Mouse (Mus musculus) MEL (cell line): Measurements from ENCODE around the gene Slc9c1. TPM values are rescaled to one million over a fixed set of nuclear protein-coding genes. Genes with fewer than 3 reads are reported as not detected.

ENCODE experiments used
- DNase-seq: peaks from one replicate; pipeline ENCODE4 v3.0.0; 2011; ENCODE audit warnings: low read depth, low spot score
- H3K27ac ChIP-seq: 2 replicates; pipeline ENCODE4 v1.5.1; 2012; ENCODE audit warnings: low read depth, mild to moderate bottlenecking, control low read depth, low read length, moderate library complexity; ENCODE audit not compliant: control insufficient read depth
- H3K27me3 ChIP-seq, 2 experiments: fragments of 150-350 bp in 1 of 2; sonication (generic) in 1 of 2; 2 replicates each; pipeline ENCODE4 v1.6.1; 2012; ENCODE audit warnings: low read length in 2 of 2, mild to moderate bottlenecking in 2 of 2, improper control_type of control experiment in 1 of 2, moderate library complexity in 1 of 2; ENCODE audit not compliant: insufficient read depth in 2 of 2, control insufficient read depth in 1 of 2
- H3K36me3 ChIP-seq, 2 experiments: 2 replicates each; pipeline ENCODE4 v1.6.1; 2012 to 2014; ENCODE audit warnings: low read length in 2 of 2, improper control_type of control experiment in 1 of 2, inconsistent platforms in 1 of 2, mild to moderate bottlenecking in 1 of 2; ENCODE audit not compliant: insufficient read depth in 2 of 2, control insufficient read depth in 1 of 2
- H3K4me1 ChIP-seq, 2 experiments: fragments of 150-350 bp in 1 of 2; sonication (generic) in 1 of 2; 2 replicates each; pipeline ENCODE4 v1.6.1; 2012; ENCODE audit warnings: low read length in 2 of 2, improper control_type of control experiment in 1 of 2, mild to moderate bottlenecking in 1 of 2; ENCODE audit not compliant: insufficient read depth in 2 of 2, control insufficient read depth in 1 of 2
- H3K4me3 ChIP-seq, 2 experiments: fragments of 150-350 bp in 1 of 2; sonication (generic) in 1 of 2; 2 replicates each; pipeline ENCODE4 v1.5.1; 2012; ENCODE audit warnings: low read depth in 2 of 2, low read length in 2 of 2, mild to moderate bottlenecking in 2 of 2, moderate library complexity in 2 of 2, control low read depth in 1 of 2, improper control_type of control experiment in 1 of 2; ENCODE audit not compliant: control insufficient read depth in 1 of 2, insufficient read depth in 1 of 2
- H3K79me2 ChIP-seq: 2 replicates; pipeline ENCODE4 v1.6.1; 2012; ENCODE audit warnings: mild to moderate bottlenecking, low read length, moderate library complexity; ENCODE audit not compliant: control insufficient read depth, poor library complexity, insufficient read depth
- H3K9ac ChIP-seq: 2 replicates; pipeline ENCODE4 v1.6.1; 2012; ENCODE audit warnings: low read depth, mild to moderate bottlenecking, control low read depth, low read length, moderate library complexity; ENCODE audit not compliant: control insufficient read depth, poor library complexity, severe bottlenecking
- H3K9me3 ChIP-seq: fragments of 150-350 bp; sonication (generic); replicated peaks from 2 replicates; pipeline ENCODE4 v1.6.1; 2012; ENCODE audit warnings: mild to moderate bottlenecking, low read length, improper control_type of control experiment, moderate library complexity; ENCODE audit not compliant: insufficient read depth
- BHLHE40 ChIP-seq: IDR thresholded peaks from 2 replicates; pipeline ENCODE4 v1.6.1; 2012; ENCODE audit warnings: low read depth, mild to moderate bottlenecking, inconsistent platforms, low read length, improper control_type of control experiment, borderline replicate concordance
- CHD2 ChIP-seq: IDR thresholded peaks from 2 replicates; pipeline ENCODE4 v1.6.1; 2011; ENCODE audit warnings: low read length, improper control_type of control experiment
- CTCF ChIP-seq, 3 experiments: IDR thresholded peaks in 2 of 3; conservative IDR thresholded peaks in 1 of 3; 2 replicates each; pipeline ENCODE4 v1.5.1; 2011 to 2012; ENCODE audit warnings: low read length in 3 of 3, low read depth in 2 of 3, mild to moderate bottlenecking in 2 of 3, improper control_type of control experiment in 1 of 3, inconsistent platforms in 1 of 3, mixed read lengths in 1 of 3, moderate library complexity in 1 of 3; ENCODE audit not compliant: control insufficient read depth in 1 of 3, insufficient read depth in 1 of 3, poor library complexity in 1 of 3, severe bottlenecking in 1 of 3
- E2F4 ChIP-seq: IDR thresholded peaks from 2 replicates; pipeline ENCODE4 v1.6.1; 2011; ENCODE audit warnings: low read depth, low read length, improper control_type of control experiment, borderline replicate concordance
- EP300 ChIP-seq, 2 experiments: IDR thresholded peaks; 2 replicates each; pipeline ENCODE4 v1.6.1; 2011; ENCODE audit warnings: improper control_type of control experiment in 2 of 2, low read length in 2 of 2, low read depth in 1 of 2, mild to moderate bottlenecking in 1 of 2
- ETS1 ChIP-seq: IDR thresholded peaks from 2 replicates; pipeline ENCODE4 v1.6.1; 2012; ENCODE audit warnings: low read depth, mild to moderate bottlenecking, inconsistent platforms, low read length, improper control_type of control experiment, moderate library complexity
- GATA1 ChIP-seq: IDR thresholded peaks from 2 replicates; pipeline ENCODE4 v1.6.1; 2011; ENCODE audit warnings: low read depth, low read length, improper control_type of control experiment
- MAX ChIP-seq: IDR thresholded peaks from 2 replicates; pipeline ENCODE4 v1.6.1; 2011; ENCODE audit warnings: low read length, improper control_type of control experiment
- MAZ ChIP-seq: IDR thresholded peaks from 2 replicates; pipeline ENCODE4 v1.6.1; 2012; ENCODE audit warnings: low read depth, mild to moderate bottlenecking, inconsistent platforms, low read length, improper control_type of control experiment
- MEF2A ChIP-seq: IDR thresholded peaks from 2 replicates; pipeline ENCODE4 v1.6.1; 2014; ENCODE audit warnings: low read depth, mild to moderate bottlenecking, inconsistent platforms, low read length, improper control_type of control experiment; ENCODE audit not compliant: poor library complexity, insufficient replicate concordance, severe bottlenecking; ENCODE audit errors: extremely low read depth
- MYC ChIP-seq: IDR thresholded peaks from 2 replicates; pipeline ENCODE4 v1.6.1; 2011; ENCODE audit warnings: low read depth, mild to moderate bottlenecking, low read length, improper control_type of control experiment, moderate library complexity
- NRF1 ChIP-seq: IDR thresholded peaks from 2 replicates; pipeline ENCODE4 v1.6.1; 2014; ENCODE audit warnings: low read depth, mild to moderate bottlenecking, inconsistent platforms, low read length, improper control_type of control experiment, moderate library complexity; ENCODE audit not compliant: poor library complexity, insufficient read depth, severe bottlenecking
- POLR2AphosphoS2 ChIP-seq: IDR thresholded peaks from 2 replicates; pipeline ENCODE4 v1.6.1; 2011; ENCODE audit warnings: low read length, improper control_type of control experiment
- POLR2AphosphoS5 ChIP-seq: IDR thresholded peaks from 2 replicates; pipeline ENCODE4 v1.6.1; 2012; ENCODE audit warnings: low read depth, borderline replicate concordance, mild to moderate bottlenecking, inconsistent platforms, low read length, moderate library complexity, mixed read lengths
- RAD21 ChIP-seq: IDR thresholded peaks from 2 replicates; pipeline ENCODE4 v1.6.1; 2011; ENCODE audit warnings: mild to moderate bottlenecking, low read depth, low read length, improper control_type of control experiment
- RCOR1 ChIP-seq: IDR thresholded peaks from 2 replicates; pipeline ENCODE4 v1.6.1; 2012; ENCODE audit warnings: low read depth, mild to moderate bottlenecking, inconsistent platforms, low read length, improper control_type of control experiment
- SIN3A ChIP-seq: IDR thresholded peaks from 2 replicates; pipeline ENCODE4 v1.6.1; 2012; ENCODE audit warnings: low read length, improper control_type of control experiment, inconsistent platforms
- TBP ChIP-seq: IDR thresholded peaks from 2 replicates; pipeline ENCODE4 v1.8.0; 2011; ENCODE audit warnings: low read depth, low read length, improper control_type of control experiment
- TCF12 ChIP-seq: IDR thresholded peaks from 2 replicates; pipeline ENCODE4 v1.6.1; 2014; ENCODE audit warnings: low read depth, mild to moderate bottlenecking, inconsistent platforms, low read length, improper control_type of control experiment, moderate library complexity
- UBTF ChIP-seq: IDR thresholded peaks from 2 replicates; pipeline ENCODE4 v1.6.1; 2012; ENCODE audit warnings: low read depth, mild to moderate bottlenecking, inconsistent platforms, low read length, improper control_type of control experiment, moderate library complexity, borderline replicate concordance; ENCODE audit not compliant: insufficient read depth
- USF1 ChIP-seq: IDR thresholded peaks from 2 replicates; pipeline ENCODE4 v1.6.1; 2014; ENCODE audit warnings: low read depth, mild to moderate bottlenecking, inconsistent platforms, low read length, improper control_type of control experiment, moderate library complexity
- ZC3H11A ChIP-seq: IDR thresholded peaks from 2 replicates; pipeline ENCODE4 v1.6.1; 2012; ENCODE audit warnings: low read depth, mild to moderate bottlenecking, inconsistent platforms, low read length, improper control_type of control experiment
- ZKSCAN1 ChIP-seq: IDR thresholded peaks from 2 replicates; pipeline ENCODE4 v1.6.1; 2012; ENCODE audit warnings: low read depth, mild to moderate bottlenecking, inconsistent platforms, low read length, improper control_type of control experiment, moderate library complexity
- ZMIZ1 ChIP-seq: IDR thresholded peaks from 2 replicates; pipeline ENCODE4 v1.6.1; 2012; ENCODE audit warnings: low read depth, mild to moderate bottlenecking, inconsistent platforms, low read length, improper control_type of control experiment, moderate library complexity
- polyA plus RNA-seq, 2 experiments: library from polyadenylated mRNA; stranded (reverse) in 1 of 2; unstranded in 1 of 2; fragments of >175 nt in 1 of 2; fragments of >200 nt in 1 of 2; gene quantifications; 2 replicates each; pipeline versions ENCODE4 v1.2.1 to v1.2.4; 2012; ENCODE audit warnings: low replicate concordance in 2 of 2, low read depth in 1 of 2; ENCODE audit not compliant: insufficient read length in 2 of 2, insufficient read depth in 1 of 2, missing spikeins in 1 of 2
- total RNA-seq: library from RNA; depleted of rRNA; stranded (reverse); fragments of 300-350 nt; gene quantifications from 2 replicates; pipeline ENCODE4 v1.2.3, GENCODE M21; 2012

Slc9c1 gene
- total and polyA plus RNA-seq, 3 experiments: not detected

- Histone ChIP-seq H3K27me3 (no peaks in the 10 kb centered on the region; a peak in 1 of 4 replicates), H3K9ac (no peak overlapping the region), H3K4me3 (no peak overlapping the region), H3K27ac (no peak overlapping the region), H3K79me2 (no peaks in the 10 kb centered on the region), H3K36me3 (no peaks in the 10 kb centered on the region), H3K4me1 (no peaks in the 10 kb centered on the region), H3K9me3 (no peaks in the 10 kb centered on the region)
- TF ChIP-seq MYC: no peak
- TF ChIP-seq MEF2A: no peak
- no peak for TF ChIP-seq NRF1
- TF ChIP-seq ZC3H11A: no peak
- no peak for TF ChIP-seq TBP
- no peak for TF ChIP-seq CHD2
- TF ChIP-seq USF1: no peak
- TF ChIP-seq E2F4: no peak
- no peak for TF ChIP-seq ZMIZ1
- TF ChIP-seq UBTF: no peak
- TF ChIP-seq ETS1: no peak
- no peak for TF ChIP-seq RAD21
- no peak for TF ChIP-seq CTCF (IDR thresholded peaks at IDR 0.05 in 2 of 3, conservative IDR thresholded peaks at IDR 0.05 in 1 of 3; ENCODE audit: control insufficient read depth in 1 of 3, insufficient read depth in 1 of 3, low read depth in 2 of 3, low read length in 3 of 3, poor library complexity in 1 of 3, severe bottlenecking in 1 of 3)
- no peak for TF ChIP-seq EP300 (IDR thresholded peaks at IDR 0.05; ENCODE audit: low read depth in 1 of 2, low read length in 2 of 2)
- TF ChIP-seq POLR2AphosphoS2: no peak
- no peak for TF ChIP-seq MAZ
- no peak for TF ChIP-seq TCF12
- TF ChIP-seq POLR2AphosphoS5: no peak
- TF ChIP-seq, all 39 proteins: peak for 0
- no peak for DNase-seq
These were observed 39.8 kb upstream of the Slc9c1 start for GRCm38 (mm10) chr16:45495326-45495725.

- Histone ChIP-seq H3K9ac (no peak overlapping the region), H3K36me3 (no peaks in the 10 kb centered on the region), H3K79me2 (no peaks in the 10 kb centered on the region), H3K4me1 (no peaks in the 10 kb centered on the region), H3K4me3 (no peak overlapping the region), H3K27ac (no peak overlapping the region), H3K27me3 (peaks cover 0 to 1% of the 10 kb centered on the region in 2 experiments; a peak in 1 of 4 replicates), H3K9me3 (no peaks in the 10 kb centered on the region)
- no peak for DNase-seq
- TF ChIP-seq CHD2 (no peak), E2F4 (no peak), USF1 (no peak), NRF1 (no peak), MYC (no peak), BHLHE40 (no peak), RCOR1 (no peak), MAX (no peak), ZKSCAN1 (no peak), SIN3A (no peak), CTCF (IDR thresholded peaks at IDR 0.05 in 2 of 3, conservative IDR thresholded peaks at IDR 0.05 in 1 of 3; ENCODE audit: control insufficient read depth in 1 of 3, insufficient read depth in 1 of 3, low read depth in 2 of 3, low read length in 3 of 3, poor library complexity in 1 of 3, severe bottlenecking in 1 of 3) (no peak), POLR2AphosphoS2 (no peak), ETS1 (no peak), GATA1 (no peak)
These were observed 9.6 kb upstream of the Slc9c1 start for GRCm38 (mm10) chr16:45525551-45525950.
